Mouse (Mus musculus) cerebellum, postnatal 10 days (tissue): ENCODE data around the gene Nle1.

Source experiments
- DNase-seq, 2 experiments: peaks; one replicate each; pipeline ENCODE4 v3.0.0; 2021; ENCODE audit warnings: mixed read lengths in 2 of 2

Gene Nle1

DNA sequence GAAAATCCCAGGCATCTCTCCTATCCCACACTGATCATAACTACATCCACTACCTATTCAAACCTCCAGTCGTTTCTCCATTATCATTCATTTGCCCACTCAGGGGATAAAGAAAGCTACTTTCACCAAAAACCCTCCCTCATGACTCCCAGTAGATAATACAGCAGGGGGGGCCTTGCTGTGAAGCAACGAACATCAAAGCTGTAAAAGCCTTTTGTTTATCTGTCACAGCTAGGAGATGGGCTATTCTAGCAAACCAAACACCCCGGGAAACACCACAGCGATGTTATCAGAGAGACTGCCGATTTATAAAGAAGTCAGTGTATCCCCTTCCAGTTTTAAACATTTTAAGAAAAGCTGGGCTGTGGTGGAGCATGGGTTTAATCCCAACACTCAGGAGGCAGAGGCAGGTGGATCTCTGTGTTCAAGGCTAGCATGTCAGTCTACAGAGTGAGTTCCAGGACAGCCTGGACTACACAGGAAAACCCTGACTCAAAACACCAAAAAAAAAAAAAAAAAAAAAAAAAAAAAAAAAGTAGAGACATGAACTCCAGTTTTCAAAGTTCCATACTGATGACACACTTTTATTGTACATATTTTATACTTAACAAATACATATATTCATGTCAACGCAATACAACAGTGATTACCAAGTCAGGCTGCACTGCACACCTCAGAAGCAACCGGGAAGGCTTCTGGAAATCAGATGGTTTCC is 41.2 kb downstream of the Nle1 start:
- DNase-seq: no peak

DNA sequence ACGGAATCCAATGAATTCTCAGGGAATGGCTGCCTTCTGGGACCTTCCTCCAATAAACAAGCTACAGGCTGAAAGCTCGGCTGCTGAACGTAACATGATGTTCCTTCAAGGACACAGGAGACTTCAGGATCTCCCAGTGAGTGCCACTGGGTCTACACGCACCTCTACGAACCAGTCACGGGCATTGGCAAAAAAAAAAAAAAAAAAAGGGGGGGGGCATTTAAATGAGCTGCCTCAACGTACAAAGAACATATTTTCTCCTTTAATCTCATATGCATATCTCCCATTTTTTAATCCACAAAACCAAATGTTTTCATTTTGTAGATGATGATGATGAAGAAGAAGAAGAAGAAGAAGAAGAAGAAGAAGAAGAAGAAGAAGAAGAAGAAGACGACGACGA is 42.3 kb downstream of the Nle1 start:
- DNase-seq: no peak

- DNase-seq: no peak
These were observed 44.7 kb downstream of the Nle1 start for GRCm38 (mm10) chr11:82863488-82863931.

DNA sequence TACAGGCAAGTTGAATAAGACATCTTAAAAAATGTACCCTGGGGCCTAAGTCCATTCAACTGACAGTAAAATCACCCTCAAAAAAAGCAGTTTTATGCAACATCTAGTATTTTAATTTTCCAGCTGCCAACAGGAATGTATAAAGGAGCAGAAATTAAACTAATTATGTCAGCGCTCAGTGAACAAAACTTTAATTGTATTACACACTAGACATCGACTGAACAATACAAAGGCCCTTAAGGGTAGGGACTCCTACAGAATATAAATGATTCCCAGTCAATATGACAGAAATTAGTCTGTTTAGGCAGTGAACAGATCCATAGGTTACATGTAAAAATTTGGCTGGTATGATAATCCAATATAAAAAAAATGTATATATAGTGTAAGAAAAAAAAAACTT is 45.2 kb downstream of the Nle1 start:
- no peak for DNase-seq

GRCm38 (mm10) chr11:82862638-82863037 is 45.6 kb downstream of the Nle1 start:
- no peak for DNase-seq

GRCm38 (mm10) chr11:82861558-82861957 is 46.7 kb downstream of the Nle1 start:
- no peak for DNase-seq

DNA sequence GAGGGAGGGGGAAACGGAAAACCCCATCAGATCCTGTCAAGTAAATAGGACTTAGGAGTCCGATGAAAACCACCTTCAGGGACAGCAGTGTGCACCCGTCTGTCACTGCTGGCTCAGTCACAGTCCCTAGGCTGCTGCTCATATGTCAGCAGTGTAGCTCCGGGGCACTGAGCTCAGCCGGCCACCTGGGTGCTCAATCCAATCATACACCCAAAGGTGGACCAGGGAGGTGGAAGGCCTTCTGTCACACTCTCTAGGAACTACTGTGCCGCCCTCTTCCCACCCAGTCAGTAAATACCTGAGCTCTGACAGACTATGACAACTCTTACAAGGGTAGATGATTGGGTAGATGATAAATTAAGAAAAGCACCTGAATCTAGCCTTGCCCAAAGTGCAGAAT is 47.5 kb downstream of the Nle1 start:
- no peak for DNase-seq

DNA sequence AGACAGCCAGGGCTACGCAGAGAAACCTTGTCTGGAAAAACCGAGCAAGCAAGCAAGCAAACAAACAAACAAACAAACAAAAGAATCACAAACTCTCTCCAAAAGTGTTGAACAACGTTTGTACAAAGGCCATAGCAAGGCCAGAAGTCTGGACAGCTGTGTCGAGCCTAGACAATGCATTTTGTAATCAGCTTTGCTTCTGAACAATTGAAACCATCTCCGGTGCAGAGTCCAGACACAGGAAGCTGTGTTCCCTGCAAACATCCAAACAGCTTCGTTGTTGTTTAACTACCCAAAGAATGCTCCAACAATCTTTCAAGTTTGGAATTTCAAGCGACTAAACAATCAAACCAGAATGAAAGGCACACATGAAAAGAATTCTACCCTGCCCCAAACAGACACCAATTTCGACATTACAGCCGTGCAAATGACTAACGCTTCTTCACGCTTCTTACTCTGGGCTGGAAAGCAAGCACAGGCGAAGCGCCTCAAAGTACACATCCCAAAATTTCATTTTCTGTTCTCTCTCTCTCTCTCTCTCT is 50.8 kb downstream of the Nle1 start:
- DNase-seq: no peak

DNA sequence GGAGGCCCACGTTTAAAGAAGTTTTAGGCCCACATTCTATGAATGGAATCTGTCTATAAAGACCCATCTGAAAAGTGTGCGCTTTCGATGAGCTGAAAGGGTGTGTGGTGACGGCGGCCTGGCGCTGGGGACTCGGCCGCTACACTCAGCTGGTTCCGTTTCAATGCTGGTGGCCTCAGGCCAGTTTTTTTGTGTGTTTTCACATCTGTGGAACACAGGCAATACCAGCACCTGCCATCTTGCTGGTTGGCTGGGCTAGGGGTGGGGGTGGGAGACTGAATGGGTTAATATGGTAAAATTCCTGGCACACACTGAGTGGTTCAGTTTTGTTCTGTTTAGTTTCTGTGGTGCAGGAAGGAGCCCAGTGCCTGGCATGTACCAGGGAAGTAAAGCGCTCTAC is 52.2 kb downstream of the Nle1 start:
- DNase-seq: peak; percentile 27 to 45

GRCm38 (mm10) chr11:82855327-82855973 is 52.8 kb downstream of the Nle1 start:
- DNase-seq: no peak

- DNase-seq: no peak
These were observed 54.1 kb downstream of the Nle1 start for GRCm38 (mm10) chr11:82854111-82854510.

DNA sequence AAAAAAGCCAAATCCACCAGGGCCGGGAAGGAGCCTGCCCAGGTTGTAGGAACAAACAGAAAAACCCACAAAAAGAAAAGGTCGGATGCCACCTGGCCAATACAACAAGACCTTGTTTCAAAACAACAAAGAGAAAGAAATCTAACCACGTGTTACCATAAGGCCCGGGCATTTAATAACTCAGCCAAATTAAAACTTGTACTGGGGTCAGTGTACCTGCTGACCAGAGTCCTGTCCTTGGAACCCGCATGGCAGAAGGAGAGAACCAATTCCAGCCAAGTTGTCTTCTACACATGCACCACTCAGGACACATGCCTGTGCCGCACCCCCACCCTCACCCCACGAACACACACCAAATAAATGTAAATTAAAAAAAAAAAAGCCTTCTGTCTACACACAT is 55.3 kb downstream of the Nle1 start:
- DNase-seq: no peak

DNA sequence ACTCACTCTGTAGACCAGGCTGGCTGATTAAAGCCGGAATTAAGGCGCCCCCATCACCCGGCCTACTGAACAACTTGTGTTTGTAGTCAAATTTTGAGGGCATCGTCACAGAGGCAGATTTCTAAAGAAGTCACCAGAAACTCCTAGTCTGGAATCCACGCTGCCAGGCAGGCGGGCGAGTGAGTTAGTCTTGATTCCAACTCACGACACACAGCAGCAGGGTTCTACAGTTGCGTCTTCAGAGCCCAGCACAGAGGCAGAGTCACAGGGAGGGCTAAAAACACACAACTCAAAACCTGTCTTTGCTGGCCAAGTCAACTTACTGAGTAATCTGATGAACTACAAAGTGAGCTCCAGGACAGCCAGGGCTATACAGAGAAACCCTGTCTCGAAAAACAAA is 55.7 kb downstream of the Nle1 start:
- no peak for DNase-seq

DNA sequence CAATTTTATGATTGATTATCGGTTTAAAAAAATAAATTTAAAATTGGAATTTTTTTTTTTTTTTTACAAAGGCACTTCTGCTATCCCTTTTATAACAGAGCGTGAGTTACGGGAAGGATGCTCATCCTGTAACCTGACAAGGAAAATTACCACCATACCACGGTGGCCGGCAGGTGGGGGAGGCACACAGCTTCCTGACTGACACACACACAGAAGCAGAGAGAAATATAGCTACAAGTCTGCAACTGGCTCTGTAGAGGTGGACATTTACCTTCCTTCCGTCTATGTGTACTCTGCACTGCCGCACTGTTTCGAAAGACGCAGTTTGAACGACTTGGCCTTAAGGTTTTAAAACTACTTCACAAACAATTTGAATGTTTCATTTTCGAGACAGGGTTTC is 56.1 kb downstream of the Nle1 start:
- no peak for DNase-seq
